Mouse (Mus musculus): ENCODE measurements at regions not wholly inside any gene's neighbourhood (a gene's known extent, or its start where the extent isn't known, plus 50 kb on each side); places are given as distances from the start of the nearest gene placed in this dataset.
A peak's percentile ranks its signal among the peaks of the same experiment; 100 is the strongest.

- DNase-seq (ENCODE audit: low spot score) = no peak
Observed at GRCm38 (mm10) chr1:164628840-164629239, 167.6 kb upstream of the Dpt start.

GRCm38 (mm10) chr1:164622946-164623345 lies 164.8 kb upstream of the Atp1b1 start:
- DNase-seq (ENCODE audit: low spot score) = no peak

- DNase-seq (ENCODE audit: low spot score) = no peak
Observed at GRCm38 (mm10) chr1:164622417-164622816, 164.3 kb upstream of the Atp1b1 start.

- DNase-seq (ENCODE audit: low spot score) = no peak
Observed at GRCm38 (mm10) chr1:164620129-164620528, 162.0 kb upstream of the Atp1b1 start.

- no peak for DNase-seq (ENCODE audit: low spot score)
Observed at GRCm38 (mm10) chr1:164617871-164618270, 159.7 kb upstream of the Atp1b1 start.

GRCm38 (mm10) chr1:164607061-164607460 lies 148.9 kb upstream of the Atp1b1 start:
- DNase-seq (ENCODE audit: low spot score) = no peak

- no peak for DNase-seq (ENCODE audit: low spot score)
Observed at GRCm38 (mm10) chr1:164606141-164606754, 148.1 kb upstream of the Atp1b1 start.

GRCm38 (mm10) chr1:164603433-164603832 lies 145.3 kb upstream of the Atp1b1 start:
- DNase-seq (ENCODE audit: low spot score) = no peak

GRCm38 (mm10) chr1:164602568-164602967 lies 144.4 kb upstream of the Atp1b1 start:
- no peak for DNase-seq (ENCODE audit: low spot score)

GRCm38 (mm10) chr1:164590205-164590613 lies 132.1 kb upstream of the Atp1b1 start:
- DNase-seq (ENCODE audit: low spot score) = no peak

- DNase-seq (ENCODE audit: low spot score) = peak; percentile 24
Observed at GRCm38 (mm10) chr1:164586066-164586989, 128.2 kb upstream of the Atp1b1 start.

- DNase-seq (ENCODE audit: low spot score) = no peak
Observed at GRCm38 (mm10) chr1:164576856-164577489, 118.8 kb upstream of the Atp1b1 start.

GRCm38 (mm10) chr1:164573639-164574038 lies 115.5 kb upstream of the Atp1b1 start:
- DNase-seq (ENCODE audit: low spot score) = no peak

GRCm38 (mm10) chr1:164572183-164572582 lies 114.0 kb upstream of the Atp1b1 start:
- DNase-seq (ENCODE audit: low spot score) = no peak

- DNase-seq (ENCODE audit: low spot score) = no peak
Observed at GRCm38 (mm10) chr1:164571496-164572078, 113.4 kb upstream of the Atp1b1 start.

- no peak for DNase-seq (ENCODE audit: low spot score)
Observed at GRCm38 (mm10) chr1:164564847-164565246, 106.7 kb upstream of the Atp1b1 start.

- no peak for DNase-seq (ENCODE audit: low spot score)
Observed at GRCm38 (mm10) chr1:164559546-164560228, 101.5 kb upstream of the Atp1b1 start.

GRCm38 (mm10) chr1:164552658-164553057 lies 94.5 kb upstream of the Atp1b1 start:
- DNase-seq (ENCODE audit: low spot score) = no peak

GRCm38 (mm10) chr1:164551019-164551418 lies 92.9 kb upstream of the Atp1b1 start:
- no peak for DNase-seq (ENCODE audit: low spot score)

- DNase-seq (ENCODE audit: low spot score) = no peak
Observed at GRCm38 (mm10) chr1:164550596-164550995, 92.4 kb upstream of the Atp1b1 start.

GRCm38 (mm10) chr1:164548071-164548470 lies 89.9 kb upstream of the Atp1b1 start:
- DNase-seq (ENCODE audit: low spot score) = no peak

GRCm38 (mm10) chr1:164545843-164546242 lies 87.7 kb upstream of the Atp1b1 start:
- no peak for DNase-seq (ENCODE audit: low spot score)
